Mouse (Mus musculus) lung, postnatal 0 days (tissue): ENCODE data around the gene Rab11fip4. TPM values are rescaled to one million over a fixed set of nuclear protein-coding genes. Genes with fewer than 3 reads are reported as not detected.

Experiments
- ATAC-seq: fragments of 200-750 bp; cut with Nextera tagmentation; 2 replicates; pipeline ENCODE4 v1.8.0; 2017; ENCODE audit warnings: moderate library complexity
- DNase-seq: peaks from one replicate; pipeline ENCODE4 v3.0.0-alpha.2; 2016; ENCODE audit warnings: low spot score
- H3K27ac ChIP-seq: fragments of 300-500 bp; sonication (generic); 2 replicates; pipeline ENCODE4 v1.5.1; 2014; ENCODE audit warnings: antibody characterized with exemption, mild to moderate bottlenecking, low read length, mixed read lengths
- H3K27me3 ChIP-seq: fragments of 300-500 bp; sonication (generic); replicated peaks from 2 replicates; pipeline ENCODE4 v1.6.1; 2014; ENCODE audit warnings: low read length, mixed read lengths; ENCODE audit not compliant: insufficient read depth
- H3K36me3 ChIP-seq: fragments of 300-500 bp; sonication (generic); 2 replicates; pipeline ENCODE4 v1.6.1; 2014; ENCODE audit warnings: low read length, mixed read lengths; ENCODE audit not compliant: insufficient read depth
- H3K4me1 ChIP-seq: fragments of 300-500 bp; sonication (generic); 2 replicates; pipeline ENCODE4 v1.6.1; 2014; ENCODE audit warnings: antibody characterized with exemption, low read depth, low read length, mixed read lengths; ENCODE audit not compliant: insufficient read depth
- H3K4me2 ChIP-seq: fragments of 300-500 bp; sonication (generic); replicated peaks from 2 replicates; pipeline ENCODE4 v1.6.1; 2014; ENCODE audit warnings: low read depth, mild to moderate bottlenecking, low read length, moderate library complexity, mixed read lengths
- H3K4me3 ChIP-seq: fragments of 300-500 bp; sonication (generic); 2 replicates; pipeline ENCODE4 v1.5.1; 2014; ENCODE audit warnings: low read depth, low read length
- H3K9ac ChIP-seq: fragments of 300-500 bp; sonication (generic); replicated peaks from 2 replicates; pipeline ENCODE4 v1.6.1; 2014; ENCODE audit warnings: low read depth, mild to moderate bottlenecking
- H3K9me3 ChIP-seq: fragments of 300-500 bp; sonication (generic); 2 replicates; pipeline ENCODE4 v1.6.1; 2016; ENCODE audit warnings: low read length, mixed read lengths
- CTCF ChIP-seq: IDR thresholded peaks from 2 replicates; pipeline ENCODE4 v1.5.1; 2016; ENCODE audit warnings: antibody characterized with exemption, mild to moderate bottlenecking
- EP300 ChIP-seq: IDR thresholded peaks from 2 replicates; pipeline ENCODE4 v1.6.1; 2016; ENCODE audit warnings: antibody characterized with exemption, mild to moderate bottlenecking, control low read depth
- WGBS: fragments of 180-500 bp; shearing (Covaris S2); extraction: QIAGEN DNeasy Blood & Tissue Kit; methylation state at CpG from one replicate; pipeline ENCODE4 v1.1.7; 2014; 5-methylcytosine and 5-hydroxymethylcytosine counted together
- polyA plus RNA-seq: library from polyadenylated mRNA; unstranded; fragments of >200 nt; fragmentation: Nextera tagmentation; extraction: Ambion mirVana; gene quantifications from 2 replicates; pipeline ENCODE4 v1.2.1, GENCODE M21; 2015

Gene Rab11fip4
- polyA plus RNA-seq, 1 experiment from 2014 or later, result 0.74 TPM

GRCm38 (mm10) chr11:79717801-79718200, 126.8 kb downstream of the Rab11fip4 start:
- H3K36me3 ChIP-seq, result no peaks in the 10 kb centered on the region
- H3K27ac ChIP-seq, result peak overlapping the region; percentile 14; the same call in 1 of the 2 replicates
- 78% methylated on average over 7 of the region's 7 CpGs for WGBS
- no peak overlapping the region for H3K4me3 ChIP-seq
- no peak for DNase-seq
- no peaks in the 10 kb centered on the region for H3K9me3 ChIP-seq
- H3K4me1 ChIP-seq, result peaks cover 15% of the 10 kb centered on the region
- H3K9ac ChIP-seq, result no peak overlapping the region
- H3K27me3 ChIP-seq, result no peaks in the 10 kb centered on the region
- H3K4me2 ChIP-seq, result no peak overlapping the region
- TF ChIP-seq CTCF (no peak), EP300 (no peak)
- ATAC-seq, result no peak

- no peak for TF ChIP-seq EP300
- no peak for TF ChIP-seq CTCF
- WGBS, result 83% methylated on average over 6 of the region's 6 CpGs
- no peak for DNase-seq
- Histone ChIP-seq H3K27ac (no peak overlapping the region), H3K4me2 (no peak overlapping the region), H3K27me3 (no peaks in the 10 kb centered on the region), H3K9ac (no peak overlapping the region), H3K9me3 (no peaks in the 10 kb centered on the region), H3K4me1 (peaks cover 15% of the 10 kb centered on the region), H3K4me3 (no peak overlapping the region), H3K36me3 (no peaks in the 10 kb centered on the region)
- no peak for ATAC-seq
These were observed 127.2 kb downstream of the Rab11fip4 start for GRCm38 (mm10) chr11:79718202-79718601.

- Histone ChIP-seq H3K9ac (no peak overlapping the region), H3K9me3 (no peaks in the 10 kb centered on the region), H3K36me3 (no peaks in the 10 kb centered on the region), H3K27me3 (no peaks in the 10 kb centered on the region), H3K4me3 (no peak overlapping the region), H3K27ac (0 out of 2 replicates have a peak overlapping the region, but pooled peaks have one; percentile 27), H3K4me2 (no peak overlapping the region), H3K4me1 (peaks cover 12% of the 10 kb centered on the region)
- WGBS, result 70% methylated on average over 8 of the region's 8 CpGs
- ATAC-seq (peak; percentile 64), DNase-seq (peak; percentile 93)
- TF ChIP-seq EP300 (peak; percentile 71), CTCF (no peak)
These were observed 127.9 kb downstream of the Rab11fip4 start for GRCm38 (mm10) chr11:79718829-79719346.

DNA sequence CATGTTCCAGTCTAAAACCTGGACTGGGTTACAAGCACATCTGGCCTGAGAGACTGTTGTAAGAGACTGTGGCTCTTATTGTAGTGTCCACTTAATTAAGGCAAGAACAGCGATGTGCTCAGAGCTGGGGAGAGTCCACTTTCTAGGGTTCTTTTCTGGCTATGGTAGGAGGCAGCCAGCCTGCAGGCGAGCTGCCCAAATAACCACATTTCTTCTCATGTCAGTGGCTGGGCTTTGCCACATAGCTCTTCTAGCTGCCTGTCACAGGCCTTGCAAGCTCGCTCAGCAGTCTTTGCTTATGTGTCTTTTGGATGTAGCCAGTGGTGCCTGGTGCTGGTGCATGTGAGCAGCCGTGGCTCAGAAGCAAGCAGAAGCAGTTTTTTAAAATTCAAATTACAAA, 129.7 kb downstream of the Rab11fip4 start:
- Histone ChIP-seq H3K9ac (no peak overlapping the region), H3K4me2 (no peak overlapping the region), H3K27ac (no peak overlapping the region), H3K4me3 (no peak overlapping the region), H3K9me3 (no peaks in the 10 kb centered on the region), H3K36me3 (no peaks in the 10 kb centered on the region), H3K4me1 (peaks cover 6% of the 10 kb centered on the region), H3K27me3 (no peaks in the 10 kb centered on the region)
- WGBS, result 56% methylated on average over 4 of the region's 4 CpGs
- TF ChIP-seq CTCF, result no peak
- ATAC-seq, result 0 out of 2 replicates have a peak, but pooled peaks have one; percentile 8
- no peak for DNase-seq

DNA sequence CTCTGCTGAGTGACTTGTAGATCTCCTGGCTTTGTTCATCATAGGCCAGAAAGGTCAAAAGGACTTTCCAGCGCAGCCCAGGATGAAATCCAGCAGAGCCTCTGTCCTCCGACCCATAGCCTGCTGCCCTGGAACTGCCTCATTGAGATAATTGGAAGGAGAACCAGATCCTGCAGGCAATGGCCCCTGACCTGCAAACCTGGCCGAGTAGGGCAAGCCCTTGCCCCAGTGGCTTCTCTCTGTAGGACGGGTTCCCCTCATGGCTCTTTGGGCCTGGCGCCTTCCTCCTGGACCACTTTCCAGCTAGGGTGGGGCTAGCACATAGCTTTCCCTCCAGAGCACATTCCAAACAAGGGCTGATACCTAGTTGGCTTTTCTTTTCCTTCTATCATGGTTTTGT, 131.8 kb downstream of the Rab11fip4 start:
- H3K27me3 ChIP-seq, result no peaks in the 10 kb centered on the region
- H3K27ac ChIP-seq, result no peak overlapping the region
- H3K4me1 ChIP-seq, result peaks cover 6% of the 10 kb centered on the region
- H3K9me3 ChIP-seq, result no peaks in the 10 kb centered on the region
- H3K4me2 ChIP-seq, result no peak overlapping the region
- no peak overlapping the region for H3K9ac ChIP-seq
- DNase-seq, result no peak
- H3K36me3 ChIP-seq, result no peaks in the 10 kb centered on the region
- ATAC-seq, result no peak; the same call in 1 of the 2 replicates
- H3K4me3 ChIP-seq, result no peak overlapping the region
- 78% methylated on average over 5 of the region's 5 CpGs for WGBS
- no peak for TF ChIP-seq EP300
- no peak for TF ChIP-seq CTCF

DNA sequence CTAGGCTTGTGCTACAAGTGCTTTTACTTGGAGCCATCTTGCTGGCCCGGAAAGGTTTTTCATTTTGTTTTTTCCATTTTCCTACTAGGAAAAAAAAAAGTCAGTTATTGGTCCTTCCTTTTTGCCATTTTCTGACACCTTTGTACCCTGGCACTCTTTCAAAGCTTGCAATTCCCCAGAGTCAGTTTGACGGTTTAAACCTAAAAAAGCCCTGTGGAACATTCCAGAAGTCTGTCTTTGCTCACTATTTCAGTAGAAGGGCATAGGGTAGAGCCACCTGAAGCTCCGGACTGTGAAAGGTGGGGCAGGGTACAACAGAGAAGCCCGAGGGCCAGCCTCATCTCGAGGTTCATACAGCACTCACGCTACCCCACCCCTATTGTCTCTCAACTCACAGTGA, 134.0 kb downstream of the Rab11fip4 start:
- H3K27ac ChIP-seq, result no peak overlapping the region
- H3K4me3 ChIP-seq, result no peak overlapping the region
- no peak overlapping the region for H3K9ac ChIP-seq
- 85% methylated on average over 6 of the region's 6 CpGs for WGBS
- ATAC-seq (no peak), DNase-seq (no peak)
- TF ChIP-seq CTCF (no peak), EP300 (no peak)
- no peak overlapping the region for H3K4me2 ChIP-seq
- H3K36me3 ChIP-seq, result no peaks in the 10 kb centered on the region
- peaks cover 12% of the 10 kb centered on the region for H3K4me1 ChIP-seq
- H3K9me3 ChIP-seq, result no peaks in the 10 kb centered on the region
- H3K27me3 ChIP-seq, result no peaks in the 10 kb centered on the region
